Mouse (Mus musculus): ENCODE results near the gene Btbd16. TPM values are rescaled to one million over a fixed set of nuclear protein-coding genes. Genes with fewer than 3 reads are reported as not detected.

Gene Btbd16
- polyA plus RNA-seq, 1 experiment from 2014 or later = not detected

GRCm38 (mm10) chr7:130751678-130752077 lies 22.2 kb upstream of the Btbd16 start:
- Histone ChIP-seq H3K4me3 (replicated peaks; ENCODE audit: low read depth, low read length) (no peak overlapping the region), H3K27ac (no peak overlapping the region), H3K9me3 (replicated peaks; ENCODE audit: low read length) (no peaks in the 10 kb centered on the region), H3K4me1 (replicated peaks; ENCODE audit: insufficient read depth, low read length) (0 out of 2 replicates have a peak, but pooled peaks cover 3% of the 10 kb centered on the region), H3K4me2 (ENCODE audit: low read length) (no peak overlapping the region), H3K27me3 (ENCODE audit: insufficient read depth, low read length) (no peaks in the 10 kb centered on the region), H3K9ac (ENCODE audit: low read depth, low read length) (no peak overlapping the region), H3K36me3 (ENCODE audit: insufficient read depth, low read length) (peaks cover 22% of the 10 kb centered on the region)
- no peak for TF ChIP-seq CTCF (IDR thresholded peaks at IDR 0.05; ENCODE audit: low read depth)
- DNase-seq (ENCODE audit: low spot score) (no peak), ATAC-seq (replicated peaks; ENCODE audit: low FRiP score, low read depth) (no peak)
- WGBS = 70% methylated on average over 9 of the region's 9 CpGs

- Histone ChIP-seq H3K4me2 (ENCODE audit: low read length) (no peak overlapping the region), H3K9ac (ENCODE audit: low read depth, low read length) (no peak overlapping the region), H3K9me3 (replicated peaks; ENCODE audit: low read length) (no peaks in the 10 kb centered on the region), H3K27me3 (ENCODE audit: insufficient read depth, low read length) (no peaks in the 10 kb centered on the region), H3K4me1 (replicated peaks; ENCODE audit: insufficient read depth, low read length) (0 out of 2 replicates have a peak, but pooled peaks cover 3% of the 10 kb centered on the region), H3K4me3 (replicated peaks; ENCODE audit: low read depth, low read length) (no peak overlapping the region), H3K27ac (no peak overlapping the region), H3K36me3 (ENCODE audit: insufficient read depth, low read length) (peaks cover 27% of the 10 kb centered on the region)
- peak; percentile 75 for TF ChIP-seq CTCF (IDR thresholded peaks at IDR 0.05; ENCODE audit: low read depth)
- peak; percentile 77 for DNase-seq (ENCODE audit: low spot score)
- WGBS = 89% methylated on average over 2 of the region's 2 CpGs
- peak; percentile 42; the same call in 1 of the 2 replicates for ATAC-seq (replicated peaks; ENCODE audit: low FRiP score, low read depth)
Observed at GRCm38 (mm10) chr7:130754790-130755189, 19.1 kb upstream of the Btbd16 start.

- no peak for ATAC-seq (replicated peaks; ENCODE audit: low FRiP score, low read depth)
- peak overlapping the region; percentile 68 for H3K27ac ChIP-seq
- H3K4me3 ChIP-seq (replicated peaks; ENCODE audit: low read depth, low read length) = no peak overlapping the region
- 0 out of 2 replicates have a peak, but pooled peaks cover 3% of the 10 kb centered on the region for H3K4me1 ChIP-seq (replicated peaks; ENCODE audit: insufficient read depth, low read length)
- H3K27me3 ChIP-seq (ENCODE audit: insufficient read depth, low read length) = no peaks in the 10 kb centered on the region
- H3K9ac ChIP-seq (ENCODE audit: low read depth, low read length) = no peak overlapping the region
- DNase-seq (ENCODE audit: low spot score) = no peak
- H3K36me3 ChIP-seq (ENCODE audit: insufficient read depth, low read length) = peaks cover 19% of the 10 kb centered on the region
- TF ChIP-seq CTCF (IDR thresholded peaks at IDR 0.05; ENCODE audit: low read depth) = no peak
- H3K9me3 ChIP-seq (replicated peaks; ENCODE audit: low read length) = no peaks in the 10 kb centered on the region
- H3K4me2 ChIP-seq (ENCODE audit: low read length) = no peak overlapping the region
- 59% methylated on average over 7 of the region's 7 CpGs for WGBS
Observed at GRCm38 (mm10) chr7:130756343-130756835, 17.5 kb upstream of the Btbd16 start.

- Histone ChIP-seq H3K4me3 (replicated peaks; ENCODE audit: low read depth, low read length) (no peak overlapping the region), H3K4me2 (ENCODE audit: low read length) (no peak overlapping the region), H3K27me3 (ENCODE audit: insufficient read depth, low read length) (no peaks in the 10 kb centered on the region), H3K27ac (peak overlapping the region; percentile 68), H3K9ac (ENCODE audit: low read depth, low read length) (no peak overlapping the region), H3K4me1 (replicated peaks; ENCODE audit: insufficient read depth, low read length) (0 out of 2 replicates have a peak, but pooled peaks cover 3% of the 10 kb centered on the region), H3K9me3 (replicated peaks; ENCODE audit: low read length) (no peaks in the 10 kb centered on the region), H3K36me3 (ENCODE audit: insufficient read depth, low read length) (peaks cover 12% of the 10 kb centered on the region)
- ATAC-seq (replicated peaks; ENCODE audit: low FRiP score, low read depth) (no peak), DNase-seq (ENCODE audit: low spot score) (peak; percentile 31)
- WGBS = 76% methylated on average over 11 of the region's 11 CpGs
- no peak for TF ChIP-seq CTCF (IDR thresholded peaks at IDR 0.05; ENCODE audit: low read depth)
Observed at GRCm38 (mm10) chr7:130757326-130757865, 16.5 kb upstream of the Btbd16 start.

GRCm38 (mm10) chr7:130762071-130762897 lies 11.6 kb upstream of the Btbd16 start:
- peak; percentile 89 for TF ChIP-seq CTCF (IDR thresholded peaks at IDR 0.05; ENCODE audit: low read depth)
- Histone ChIP-seq H3K4me2 (ENCODE audit: low read length) (no peak overlapping the region), H3K27me3 (ENCODE audit: insufficient read depth, low read length) (no peaks in the 10 kb centered on the region), H3K9me3 (replicated peaks; ENCODE audit: low read length) (no peaks in the 10 kb centered on the region), H3K4me1 (replicated peaks; ENCODE audit: insufficient read depth, low read length) (no peaks in the 10 kb centered on the region), H3K9ac (ENCODE audit: low read depth, low read length) (no peak overlapping the region), H3K27ac (no peak overlapping the region; the same call in 1 of the 2 replicates), H3K4me3 (replicated peaks; ENCODE audit: low read depth, low read length) (no peak overlapping the region), H3K36me3 (ENCODE audit: insufficient read depth, low read length) (peaks cover 11% of the 10 kb centered on the region; the same call in 1 of the 2 replicates)
- ATAC-seq (replicated peaks; ENCODE audit: low FRiP score, low read depth) (peak; percentile 44; the same call in 1 of the 2 replicates), DNase-seq (ENCODE audit: low spot score) (peak; percentile 90)
- WGBS = 32% methylated on average over 17 of the region's 17 CpGs

GRCm38 (mm10) chr7:130764160-130764559 lies 9.7 kb upstream of the Btbd16 start:
- H3K27me3 ChIP-seq (ENCODE audit: insufficient read depth, low read length) = no peaks in the 10 kb centered on the region
- no peak overlapping the region for H3K9ac ChIP-seq (ENCODE audit: low read depth, low read length)

More at GRCm38 (mm10) chr7:130764160-130764559, 9.7 kb upstream of the Btbd16 start:
- no peak for TF ChIP-seq CTCF (IDR thresholded peaks at IDR 0.05; ENCODE audit: low read depth)
- Histone ChIP-seq H3K4me3 (replicated peaks; ENCODE audit: low read depth, low read length) (no peak overlapping the region), H3K9me3 (replicated peaks; ENCODE audit: low read length) (no peaks in the 10 kb centered on the region), H3K27ac (no peak overlapping the region), H3K4me1 (replicated peaks; ENCODE audit: insufficient read depth, low read length) (no peaks in the 10 kb centered on the region), H3K4me2 (ENCODE audit: low read length) (no peak overlapping the region), H3K36me3 (ENCODE audit: insufficient read depth, low read length) (0 out of 2 replicates have a peak, but pooled peaks cover 6% of the 10 kb centered on the region)
- WGBS = 92% methylated on average over 17 of the region's 17 CpGs
- DNase-seq (ENCODE audit: low spot score) = no peak
- no peak for ATAC-seq (replicated peaks; ENCODE audit: low FRiP score, low read depth)

Measured in kidney, postnatal 0 days (tissue).